Mouse (Mus musculus): Measurements from ENCODE around the gene Plxna1.

Plxna1 gene

GRCm38 (mm10) chr6:89281492-89282332, 80.7 kb downstream of the Plxna1 start:
- DNase-seq (ENCODE audit: low read depth): no peak

GRCm38 (mm10) chr6:89280555-89280954, 81.9 kb downstream of the Plxna1 start:
- DNase-seq (ENCODE audit: low read depth): no peak

- no peak for DNase-seq (ENCODE audit: low read depth)
Measured at GRCm38 (mm10) chr6:89271731-89272475, 90.5 kb downstream of the Plxna1 start.

- no peak for DNase-seq (ENCODE audit: low read depth)
Measured at GRCm38 (mm10) chr6:89267181-89267580, 95.2 kb downstream of the Plxna1 start.
